Mouse (Mus musculus): Measurements from ENCODE around the gene P2ry4. TPM values are rescaled to one million over a fixed set of nuclear protein-coding genes. Genes with fewer than 3 reads are reported as not detected.

P2ry4 gene
- total RNA-seq (2021) = under 1 TPM in 1 of 2 experiments, not detected in 1; 0.07 TPM

GRCm38 (mm10) chrX:100594791-100595190, at the start of gene P2ry4:
Gene P2ry4, minus strand, starts transcription at chrX:100594869.
- DNase-seq = no peak

- no peak for DNase-seq
Observed at GRCm38 (mm10) chrX:100638477-100638876, 43.8 kb upstream of the P2ry4 start.

- no peak for DNase-seq
Observed at GRCm38 (mm10) chrX:100629076-100629475, 34.4 kb upstream of the P2ry4 start.

GRCm38 (mm10) chrX:100625802-100626793, 31.4 kb upstream of the P2ry4 start, which contains the start of gene Pdzd11:
Gene Pdzd11, minus strand, starts transcription at chrX:100626568.
- peak; percentile 80 to 86 for DNase-seq

- DNase-seq = no peak
Observed at GRCm38 (mm10) chrX:100625546-100625801, 30.8 kb upstream of the P2ry4 start, which contains the start of gene Kif4. Gene Kif4, plus strand, starts transcription at chrX:100625737.

GRCm38 (mm10) chrX:100625146-100625545, 30.5 kb upstream of the P2ry4 start:
- DNase-seq = no peak

- no peak for DNase-seq
Observed at GRCm38 (mm10) chrX:100624242-100624641, 29.6 kb upstream of the P2ry4 start.

- DNase-seq = no peak
Observed at GRCm38 (mm10) chrX:100621366-100621765, 26.7 kb upstream of the P2ry4 start.

GRCm38 (mm10) chrX:100618488-100618887, 23.8 kb upstream of the P2ry4 start:
- no peak for DNase-seq

- no peak for DNase-seq
Observed at GRCm38 (mm10) chrX:100605314-100605713, 10.6 kb upstream of the P2ry4 start, which contains the start of gene Arr3. Gene Arr3, plus strand, starts transcription at chrX:100605497.

- no peak for DNase-seq
Observed at GRCm38 (mm10) chrX:100599755-100600154, 5.1 kb upstream of the P2ry4 start.

GRCm38 (mm10) chrX:100597439-100597838, 2.8 kb upstream of the P2ry4 start:
- peak; percentile 23 to 35 for DNase-seq

- DNase-seq = no peak
Observed at GRCm38 (mm10) chrX:100571951-100572350, 22.7 kb downstream of the P2ry4 start, which contains the start of gene Awat1. Gene Awat1, plus strand, starts transcription at chrX:100572251.

- no peak for DNase-seq
Observed at GRCm38 (mm10) chrX:100565696-100566095, 29.0 kb downstream of the P2ry4 start.

GRCm38 (mm10) chrX:100556026-100556425, 38.6 kb downstream of the P2ry4 start:
- DNase-seq = no peak

Other genes with a start within 250 kb of the P2ry4 start
- not detected for gene Otud6a, start 165.9 kb downstream of the P2ry4 start, total RNA-seq (2021)
- gene Awat2, start 152.2 kb downstream of the P2ry4 start, total RNA-seq (2021) = under 1 TPM in 1 of 2 experiments, not detected in 1; 0.35 TPM
- gene Igbp1, start 100.6 kb downstream of the P2ry4 start, total RNA-seq (2021) = 10 to 100 TPM; 35.7 to 36.4 TPM
- gene Dgat2l6, start 70.0 kb downstream of the P2ry4 start, total RNA-seq (2021) = under 1 TPM; 0.20 to 0.61 TPM
- not detected for gene Awat1, start 22.6 kb downstream of the P2ry4 start, total RNA-seq (2021)
- gene Arr3, start 10.6 kb upstream of the P2ry4 start, total RNA-seq (2021) = under 1 TPM; 0.35 to 0.50 TPM
- under 1 TPM; 0.52 to 0.73 TPM for gene Kif4, start 30.9 kb upstream of the P2ry4 start, total RNA-seq (2021)
- gene Pdzd11, start 31.7 kb upstream of the P2ry4 start, total RNA-seq (2021) = 10 to 100 TPM; 44.2 to 44.7 TPM
- gene Gdpd2, start 135.0 kb upstream of the P2ry4 start, total RNA-seq (2021) = 10 to 100 TPM; 10.8 to 12.2 TPM
- 100 to 1,000 TPM; 153 to 154 TPM for gene Dlg3, start 172.9 kb upstream of the P2ry4 start, total RNA-seq (2021)

Measured in layer of hippocampus, postnatal 36 days (tissue).